Mouse (Mus musculus): ENCODE measurements around the gene Lce6a. TPM values are rescaled to one million over a fixed set of nuclear protein-coding genes. Genes with fewer than 3 reads are reported as not detected.

The Lce6a gene
- not detected in 2 replicates for polyA plus RNA-seq (2012; rRNA removed)

DNA sequence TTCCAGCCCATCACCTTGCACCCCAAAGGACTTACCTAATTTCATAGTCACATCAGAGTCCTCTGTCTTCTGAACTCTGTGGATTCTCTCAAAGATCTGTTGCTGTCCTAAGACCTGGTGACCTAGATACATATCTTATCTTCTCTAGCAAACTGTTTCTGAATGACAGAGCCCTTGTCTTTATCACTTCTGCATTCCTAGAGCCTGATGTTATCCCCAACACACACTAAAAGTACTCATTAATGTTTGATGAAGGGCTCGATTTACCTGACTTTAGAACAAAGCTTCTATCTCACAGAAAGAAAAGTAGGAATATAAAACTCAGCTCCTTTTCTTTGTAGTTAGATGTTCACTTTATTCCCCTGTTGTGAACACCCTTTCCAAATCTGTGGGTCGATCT is at the start of gene Lce6a:
Lce6a (minus strand) TSS at position 101 of the 400 bp plus-strand sequence.

DNA sequence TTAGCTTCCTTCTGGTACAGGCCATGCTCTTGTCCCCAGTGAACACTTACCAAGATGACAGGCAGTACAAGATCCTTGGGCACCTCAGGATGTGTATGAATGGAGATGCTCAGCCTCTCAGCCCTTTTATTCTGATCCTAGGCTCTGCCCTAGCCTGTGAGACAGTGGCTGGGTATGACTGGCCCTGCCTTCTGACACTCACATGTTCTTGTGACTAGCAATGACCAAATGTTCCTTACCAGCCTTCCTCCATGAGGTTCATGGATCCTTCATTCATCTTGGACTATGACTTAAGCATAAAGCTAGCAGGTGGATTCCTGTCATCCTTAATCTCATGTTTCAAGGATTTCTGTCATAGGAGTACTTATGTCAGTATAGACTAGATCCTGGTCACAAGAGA is 48.8 kb upstream of the Lce6a start, which contains the start of gene Lce1a2:
Lce1a2 (minus strand) TSS at position 101 of the 400 bp plus-strand sequence.

DNA sequence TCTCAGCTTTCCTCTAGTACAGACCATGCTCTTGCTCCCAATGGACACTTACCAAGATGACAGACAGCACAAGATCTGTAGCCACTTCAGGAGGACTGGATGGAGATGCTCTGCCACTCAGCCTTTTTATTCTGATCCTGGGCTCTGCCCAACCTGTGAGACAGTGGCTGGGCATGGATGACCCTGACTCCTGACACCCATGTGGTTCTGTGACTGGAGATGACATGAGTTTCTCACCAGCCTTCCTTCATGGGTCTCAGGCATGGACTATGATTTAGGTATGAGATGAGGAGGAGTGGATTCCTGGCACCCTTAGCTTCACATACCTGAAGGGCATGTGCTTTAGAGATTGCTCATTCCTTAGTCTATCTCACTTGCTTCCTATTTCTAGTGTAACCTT is 35.4 kb upstream of the Lce6a start, which contains the start of gene Lce1b:
Lce1b (minus strand) TSS at position 101 of the 400 bp plus-strand sequence.

GRCm38 (mm10) chr3:92648207-92648606 is 26.7 kb upstream of the Lce6a start, which contains the start of gene Lce1a1:
Lce1a1 (minus strand) TSS chr3:92648307.

GRCm38 (mm10) chr3:92607392-92607791 is 14.1 kb downstream of the Lce6a start, which contains the start of gene 2210017I01Rik:
2210017I01Rik (minus strand) TSS chr3:92607492.

GRCm38 (mm10) chr3:92588858-92589257 is 32.6 kb downstream of the Lce6a start, which contains the start of gene Smcp:
Smcp (minus strand) TSS chr3:92588997.

GRCm38 (mm10) chr3:92573449-92574041 is 47.9 kb downstream of the Lce6a start, which contains the start of gene Ivl:
Ivl (minus strand) TSS chr3:92573735.

Other genes with a start within 250 kb of the Lce6a start
- 0.22 TPM in 1 of 2 replicates, not detected in the other for gene Sprr2h, start 236.0 kb downstream of the Lce6a start, polyA plus RNA-seq (2012; rRNA removed)
- gene Sprr2i, start 213.7 kb downstream of the Lce6a start, polyA plus RNA-seq (2012; rRNA removed) = not detected in 2 replicates
- gene Sprr2j-ps, start 203.6 kb downstream of the Lce6a start, polyA plus RNA-seq (2012; rRNA removed) = not detected in 2 replicates
- 4.5 and 8.2 TPM in 2 replicates for gene Gm9774, start 192.2 kb downstream of the Lce6a start, polyA plus RNA-seq (2012; rRNA removed)
- not detected in 2 replicates for gene Sprr2k, start 189.1 kb downstream of the Lce6a start, polyA plus RNA-seq (2012; rRNA removed)
- gene Sprr1b, start 182.9 kb downstream of the Lce6a start, polyA plus RNA-seq (2012; rRNA removed) = not detected in 2 replicates
- gene Sprr3, start 162.9 kb downstream of the Lce6a start, polyA plus RNA-seq (2012; rRNA removed) = not detected in 2 replicates
- 27.3 and 33.0 TPM in 2 replicates for gene Sprr1a, start 135.8 kb downstream of the Lce6a start, polyA plus RNA-seq (2012; rRNA removed)
- gene Sprr4, start 121.2 kb downstream of the Lce6a start, polyA plus RNA-seq (2012; rRNA removed) = not detected in 2 replicates
- not detected in 2 replicates for gene 2310046K23Rik, start 87.1 kb downstream of the Lce6a start, polyA plus RNA-seq (2012; rRNA removed)
- not detected in 2 replicates for gene Ivl, start 47.9 kb downstream of the Lce6a start, polyA plus RNA-seq (2012; rRNA removed)
- gene Smcp, start 32.7 kb downstream of the Lce6a start, polyA plus RNA-seq (2012; rRNA removed) = not detected in 2 replicates
- gene 2210017I01Rik, start 14.2 kb downstream of the Lce6a start, polyA plus RNA-seq (2012; rRNA removed) = not detected in 2 replicates
- not detected in 2 replicates for gene Lce1a1, start 26.6 kb upstream of the Lce6a start, polyA plus RNA-seq (2012; rRNA removed)
- not detected in 2 replicates for gene Lce1b, start 35.3 kb upstream of the Lce6a start, polyA plus RNA-seq (2012; rRNA removed)
- gene Lce1a2, start 48.7 kb upstream of the Lce6a start, polyA plus RNA-seq (2012; rRNA removed) = not detected in 2 replicates
- not detected in 2 replicates for gene Lce1c, start 57.6 kb upstream of the Lce6a start, polyA plus RNA-seq (2012; rRNA removed)
- gene Lce1d, start 65.5 kb upstream of the Lce6a start, polyA plus RNA-seq (2012; rRNA removed) = not detected in 2 replicates
- gene Lce1e, start 87.4 kb upstream of the Lce6a start, polyA plus RNA-seq (2012; rRNA removed) = not detected in 2 replicates
- gene Lce1f, start 98.7 kb upstream of the Lce6a start, polyA plus RNA-seq (2012; rRNA removed) = not detected in 2 replicates
- gene Gm38119, start 117.4 kb upstream of the Lce6a start, polyA plus RNA-seq (2012; rRNA removed) = not detected in 2 replicates
- gene Lce1g, start 130.7 kb upstream of the Lce6a start, polyA plus RNA-seq (2012; rRNA removed) = not detected in 2 replicates
- not detected in 2 replicates for gene Lce1h, start 143.4 kb upstream of the Lce6a start, polyA plus RNA-seq (2012; rRNA removed)
- not detected in 2 replicates for gene Lce1i, start 157.2 kb upstream of the Lce6a start, polyA plus RNA-seq (2012; rRNA removed)
- not detected in 2 replicates for gene Lce1j, start 168.9 kb upstream of the Lce6a start, polyA plus RNA-seq (2012; rRNA removed)
- gene Lce1k, start 186.2 kb upstream of the Lce6a start, polyA plus RNA-seq (2012; rRNA removed) = not detected in 2 replicates
- gene Kprp, start 205.6 kb upstream of the Lce6a start, polyA plus RNA-seq (2012; rRNA removed) = not detected in 2 replicates
- gene Lce1l, start 229.6 kb upstream of the Lce6a start, polyA plus RNA-seq (2012; rRNA removed) = not detected in 2 replicates
- not detected in 2 replicates for gene 2310050C09Rik, start 248.6 kb upstream of the Lce6a start, polyA plus RNA-seq (2012; rRNA removed)